10 mouse cellular contexts compared by ENCODE assay signal in genomic region chr2:44705883-44706615, GRCm38 (mm10).
DNase-seq lines count a peak whose midpoint lies in the region; ATAC-seq lines count a peak whose summit lies in the region.
"Had no signal": no experiment of that assay in that cellular context is flagged by ENCODE, and none has a peak within 500 bp of the region (broad histone marks: within the 10 kb centered on the region; RNA-seq: fewer than 3 reads in every experiment).

No protein-coding gene starts in this region.

- no peak for ATAC-seq in megakaryocyte, adult 5-6 weeks (ENCODE audit: poor library complexity, severe bottlenecking)

- intact Hi-C loops in heart, postnatal 25 days (cut with DNase I) = no loop called here

- DNase-seq in heart, adult 18-20 months = peak; percentile 23 to 31
- no peak for DNase-seq in heart, postnatal 25 days (ENCODE audit: low spot score)
- peak; percentile 6 for DNase-seq in right cerebral cortex, postnatal 25 days
- no peak for DNase-seq in right cerebral cortex, postnatal 4 days
- peak; percentile 31 to 38 for DNase-seq in kidney, postnatal 4 days
- DNase-seq in cerebellum, adult 11-12 months = no peak
- no peak for DNase-seq in cerebellum, adult 8-10 months
- DNase-seq: adrenal gland, postnatal 14 days; liver, embryonic 13.5 days had no signal

Comparison
In these comparisons a context has a peak if more than half of its experiments do, and no peak if none do; other contexts are left out.
1. DNase-seq: peak in heart, adult 18-20 months (2 of 2), right cerebral cortex, postnatal 25 days (single experiment) and kidney, postnatal 4 days (2 of 2); none in heart, postnatal 25 days (single experiment), right cerebral cortex, postnatal 4 days (single experiment), cerebellum, adult 11-12 months (single experiment) and cerebellum, adult 8-10 months (single experiment).